Mouse (Mus musculus): ENCODE measurements around the gene Cnga1. TPM values are rescaled to one million over a fixed set of nuclear protein-coding genes. Genes with fewer than 3 reads are reported as not detected.

Cnga1 gene
- polyA plus RNA-seq, 1 experiment = 1.6 TPM

DNA sequence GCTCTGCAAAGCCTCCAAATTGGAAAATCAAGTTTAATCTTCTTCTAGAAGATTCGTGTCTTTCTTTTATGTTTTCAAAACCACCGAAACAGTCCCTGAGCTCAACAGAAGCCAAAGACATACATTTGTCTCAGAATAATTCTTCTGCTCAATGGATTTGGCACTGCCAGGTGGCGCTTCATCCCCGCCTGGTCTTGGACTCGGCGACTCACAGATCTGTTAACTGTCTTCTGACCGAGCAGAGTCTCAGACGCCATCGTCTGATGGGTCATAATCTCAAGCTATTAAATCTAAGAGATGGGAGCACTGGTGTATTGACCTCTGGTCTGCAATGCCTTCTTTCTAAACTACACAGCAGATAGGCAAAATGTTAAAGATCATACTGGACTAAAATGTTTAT is 24.3 kb upstream of the Cnga1 start:
- Histone ChIP-seq H3K4me3 (ENCODE audit: control insufficient read depth, insufficient read depth, low read length) (no peak overlapping the region), H3K36me3 (ENCODE audit: control insufficient read depth, insufficient read depth, low read length) (0 out of 2 replicates have a peak, but pooled peaks cover 3% of the 10 kb centered on the region), H3K27ac (ENCODE audit: control insufficient read depth, insufficient read depth, low read length) (no peak overlapping the region), H3K4me1 (replicated peaks; ENCODE audit: control insufficient read depth, insufficient read depth, low read length) (no peaks in the 10 kb centered on the region), H3K27me3 (ENCODE audit: control insufficient read depth, insufficient read depth, low read length) (no peaks in the 10 kb centered on the region)
- no peak for DNase-seq
- WGBS = 94% methylated on average over 9 of the region's 9 CpGs
- TF ChIP-seq POLR2A (IDR thresholded peaks at IDR 0.05; ENCODE audit: control insufficient read depth, extremely low read depth, insufficient read depth, low read length, poor library complexity) = no peak
- TF ChIP-seq CTCF (IDR thresholded peaks at IDR 0.05; ENCODE audit: borderline replicate concordance, control insufficient read depth, extremely low read depth, insufficient read depth, low read length, poor library complexity) = no peak

DNA sequence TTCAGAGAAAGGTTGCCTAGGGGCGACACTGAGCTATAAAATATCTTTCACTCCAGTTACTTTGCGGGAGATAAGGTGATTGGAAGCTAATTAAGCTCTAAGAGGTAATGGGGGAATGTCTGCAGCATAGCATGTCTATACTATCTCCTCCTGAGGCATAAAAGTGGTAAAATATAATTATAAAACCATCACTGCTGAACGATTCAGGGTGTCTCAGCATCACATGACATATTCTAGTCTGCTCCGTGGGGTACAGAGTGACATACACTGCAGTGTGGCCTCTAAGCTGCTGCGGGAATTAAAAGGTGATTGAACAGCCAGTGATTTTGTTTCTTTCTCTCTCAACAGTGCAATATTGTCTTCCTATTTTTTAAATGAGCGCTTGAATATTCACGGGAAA is 22.4 kb upstream of the Cnga1 start:
- TF ChIP-seq CTCF (IDR thresholded peaks at IDR 0.05; ENCODE audit: borderline replicate concordance, control insufficient read depth, extremely low read depth, insufficient read depth, low read length, poor library complexity) (no peak), POLR2A (IDR thresholded peaks at IDR 0.05; ENCODE audit: control insufficient read depth, extremely low read depth, insufficient read depth, low read length, poor library complexity) (no peak)
- H3K27ac ChIP-seq (ENCODE audit: control insufficient read depth, insufficient read depth, low read length) = no peak overlapping the region
- WGBS = 91% methylated on average over 7 of the region's 7 CpGs

DNA sequence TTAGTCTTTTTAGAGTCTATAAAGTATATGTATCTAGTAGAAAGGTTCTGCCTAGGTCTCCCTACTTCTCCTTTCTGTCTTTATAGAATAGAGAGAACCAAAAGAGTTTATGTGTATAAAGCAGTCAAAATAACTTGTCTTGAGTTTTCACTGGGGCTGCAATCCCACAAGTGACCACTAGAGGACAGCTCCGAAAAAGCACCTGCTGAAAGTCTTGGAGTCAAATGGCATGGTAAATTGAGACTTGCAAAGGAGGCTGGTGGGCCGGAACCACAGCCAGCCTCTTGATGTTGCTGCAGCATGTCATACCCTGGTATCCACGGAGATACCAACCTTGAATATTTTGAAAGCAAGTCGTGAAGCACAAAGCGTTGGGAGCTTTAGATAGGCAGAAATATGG is 21.2 kb upstream of the Cnga1 start:
- H3K27ac ChIP-seq (ENCODE audit: control insufficient read depth, insufficient read depth, low read length) = no peak overlapping the region
- H3K27me3 ChIP-seq (ENCODE audit: control insufficient read depth, insufficient read depth, low read length) = no peaks in the 10 kb centered on the region
- H3K36me3 ChIP-seq (ENCODE audit: control insufficient read depth, insufficient read depth, low read length) = 0 out of 2 replicates have a peak, but pooled peaks cover 3% of the 10 kb centered on the region
- 38% methylated on average over 5 of the region's 5 CpGs for WGBS
- peak; percentile 73 for DNase-seq
- TF ChIP-seq CTCF (IDR thresholded peaks at IDR 0.05; ENCODE audit: borderline replicate concordance, control insufficient read depth, extremely low read depth, insufficient read depth, low read length, poor library complexity) (peak; percentile 53; the same call in 1 of the 2 replicates), POLR2A (IDR thresholded peaks at IDR 0.05; ENCODE audit: control insufficient read depth, extremely low read depth, insufficient read depth, low read length, poor library complexity) (no peak)
- no peak overlapping the region for H3K4me3 ChIP-seq (ENCODE audit: control insufficient read depth, insufficient read depth, low read length)
- no peaks in the 10 kb centered on the region for H3K4me1 ChIP-seq (replicated peaks; ENCODE audit: control insufficient read depth, insufficient read depth, low read length)

More for the DNA sequence above, 22.4 kb upstream of the Cnga1 start:
- Histone ChIP-seq H3K4me1 (replicated peaks; ENCODE audit: control insufficient read depth, insufficient read depth, low read length) (no peaks in the 10 kb centered on the region), H3K36me3 (ENCODE audit: control insufficient read depth, insufficient read depth, low read length) (0 out of 2 replicates have a peak, but pooled peaks cover 3% of the 10 kb centered on the region), H3K27me3 (ENCODE audit: control insufficient read depth, insufficient read depth, low read length) (no peaks in the 10 kb centered on the region), H3K4me3 (ENCODE audit: control insufficient read depth, insufficient read depth, low read length) (no peak overlapping the region)
- no peak for DNase-seq

DNA sequence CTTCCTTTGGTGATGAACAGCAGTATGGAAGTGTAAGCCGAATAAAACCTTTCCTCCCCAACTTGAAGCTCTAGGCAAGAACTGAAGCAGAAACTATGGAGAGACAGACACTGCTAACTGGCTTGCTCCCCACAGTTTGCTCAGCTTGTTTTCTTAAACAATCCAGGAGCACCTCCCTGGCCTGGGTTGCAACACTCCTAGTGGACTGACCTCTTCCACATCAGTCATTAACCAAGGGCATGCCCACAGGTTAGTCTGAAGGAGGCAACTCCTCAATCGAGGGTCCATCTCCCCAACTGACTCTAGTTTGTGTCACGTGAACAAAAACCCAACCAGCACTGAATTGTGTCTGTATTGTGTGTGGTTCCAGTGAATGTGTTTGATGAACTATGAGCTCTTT is 20.8 kb upstream of the Cnga1 start:
- no peak overlapping the region for H3K27ac ChIP-seq (ENCODE audit: control insufficient read depth, insufficient read depth, low read length)
- 72% methylated on average over 3 of the region's 3 CpGs for WGBS
- no peak for TF ChIP-seq POLR2A (IDR thresholded peaks at IDR 0.05; ENCODE audit: control insufficient read depth, extremely low read depth, insufficient read depth, low read length, poor library complexity)
- no peak overlapping the region for H3K4me3 ChIP-seq (ENCODE audit: control insufficient read depth, insufficient read depth, low read length)
- no peaks in the 10 kb centered on the region for H3K27me3 ChIP-seq (ENCODE audit: control insufficient read depth, insufficient read depth, low read length)
- no peaks in the 10 kb centered on the region for H3K4me1 ChIP-seq (replicated peaks; ENCODE audit: control insufficient read depth, insufficient read depth, low read length)
- H3K36me3 ChIP-seq (ENCODE audit: control insufficient read depth, insufficient read depth, low read length) = 0 out of 2 replicates have a peak, but pooled peaks cover 3% of the 10 kb centered on the region
- no peak for DNase-seq

DNA sequence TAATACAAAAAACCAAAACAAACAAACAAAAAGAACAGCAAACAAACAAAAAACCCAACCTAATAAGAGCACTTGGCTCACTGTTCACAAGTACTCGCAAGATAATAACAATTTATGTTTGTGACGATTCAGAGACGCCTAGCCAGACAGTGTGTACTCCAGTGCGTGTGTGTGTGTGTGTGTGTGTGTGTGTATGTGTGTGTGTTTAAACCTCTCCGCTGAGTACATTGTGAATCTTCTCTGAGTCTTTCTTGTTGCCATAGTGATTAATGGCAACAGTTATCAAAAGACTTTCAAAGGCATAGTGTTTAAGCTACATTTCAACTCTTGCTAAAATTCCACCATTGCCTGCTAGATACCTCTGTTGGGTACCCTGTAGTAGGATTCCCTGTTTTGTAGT is 20.1 kb upstream of the Cnga1 start:
- TF ChIP-seq CTCF (IDR thresholded peaks at IDR 0.05; ENCODE audit: borderline replicate concordance, control insufficient read depth, extremely low read depth, insufficient read depth, low read length, poor library complexity) = no peak
- H3K36me3 ChIP-seq (ENCODE audit: control insufficient read depth, insufficient read depth, low read length) = 0 out of 2 replicates have a peak, but pooled peaks cover 3% of the 10 kb centered on the region
- DNase-seq = no peak
- WGBS = 96% methylated on average over 5 of the region's 5 CpGs
- no peaks in the 10 kb centered on the region for H3K4me1 ChIP-seq (replicated peaks; ENCODE audit: control insufficient read depth, insufficient read depth, low read length)
- no peak overlapping the region for H3K27ac ChIP-seq (ENCODE audit: control insufficient read depth, insufficient read depth, low read length)
- no peaks in the 10 kb centered on the region for H3K27me3 ChIP-seq (ENCODE audit: control insufficient read depth, insufficient read depth, low read length)
- no peak overlapping the region for H3K4me3 ChIP-seq (ENCODE audit: control insufficient read depth, insufficient read depth, low read length)

DNA sequence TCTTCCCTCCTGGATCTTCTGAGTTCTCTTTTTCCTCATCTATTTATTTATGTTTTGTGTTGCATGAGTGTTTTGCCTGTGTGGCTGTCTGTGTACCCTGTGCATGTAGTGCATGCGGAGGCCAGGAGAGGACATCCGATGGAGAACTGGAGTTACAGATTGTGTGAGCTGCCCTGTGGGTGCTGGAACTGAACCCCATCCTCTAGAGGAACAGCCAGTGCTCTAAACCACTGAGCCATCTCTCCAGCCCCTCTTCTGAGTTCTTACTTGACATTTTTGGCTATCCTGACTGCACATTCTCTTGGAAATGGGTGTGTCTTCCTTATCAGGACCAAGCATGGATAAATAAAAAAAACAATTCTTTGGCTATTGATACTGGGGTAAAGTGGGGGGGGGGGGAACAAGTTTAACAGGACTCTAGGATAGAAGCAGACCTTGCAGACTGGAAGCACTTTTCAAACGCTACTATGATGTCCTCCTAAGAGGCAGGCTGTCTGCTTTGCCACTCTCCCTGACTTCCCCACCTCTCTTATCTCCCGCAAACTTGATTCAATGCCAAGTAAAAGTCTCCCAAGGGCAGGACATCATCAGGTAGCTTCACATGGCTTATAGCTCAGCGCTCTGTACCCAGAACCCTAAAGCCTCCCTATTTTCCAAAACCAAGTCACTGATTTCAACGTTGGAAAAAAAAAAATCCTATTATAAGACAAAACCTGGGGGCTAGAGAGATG is 17.1 kb upstream of the Cnga1 start:
- Histone ChIP-seq H3K36me3 (ENCODE audit: control insufficient read depth, insufficient read depth, low read length) (no peaks in the 10 kb centered on the region), H3K27ac (ENCODE audit: control insufficient read depth, insufficient read depth, low read length) (no peak overlapping the region), H3K27me3 (ENCODE audit: control insufficient read depth, insufficient read depth, low read length) (no peaks in the 10 kb centered on the region), H3K4me3 (ENCODE audit: control insufficient read depth, insufficient read depth, low read length) (no peak overlapping the region), H3K4me1 (replicated peaks; ENCODE audit: control insufficient read depth, insufficient read depth, low read length) (peaks cover 10% of the 10 kb centered on the region)
- TF ChIP-seq CTCF (IDR thresholded peaks at IDR 0.05; ENCODE audit: borderline replicate concordance, control insufficient read depth, extremely low read depth, insufficient read depth, low read length, poor library complexity) (no peak), POLR2A (IDR thresholded peaks at IDR 0.05; ENCODE audit: control insufficient read depth, extremely low read depth, insufficient read depth, low read length, poor library complexity) (no peak)
- WGBS = 92% methylated on average over 6 of the region's 6 CpGs
- DNase-seq = no peak

DNA sequence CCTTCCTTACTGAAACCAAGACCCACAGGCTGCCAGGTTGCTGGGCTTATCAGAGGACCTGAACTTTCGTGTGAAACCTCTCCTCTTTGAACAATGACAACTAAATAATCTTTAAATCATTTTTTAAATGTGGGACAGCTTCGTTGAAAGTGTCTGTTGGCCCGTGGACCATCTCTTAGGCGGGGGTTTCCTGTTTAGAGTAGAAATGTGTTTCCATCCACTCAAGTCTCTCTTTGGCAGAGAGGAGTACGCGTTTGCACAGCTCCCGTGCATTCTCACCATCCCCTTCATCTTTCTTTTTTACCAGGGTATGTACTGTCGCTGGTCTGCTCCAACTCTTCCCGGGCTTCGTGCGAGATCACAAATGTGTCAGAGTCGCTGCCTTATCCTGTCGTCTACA is 14.3 kb upstream of the Cnga1 start:
- no peak for DNase-seq
- no peaks in the 10 kb centered on the region for H3K36me3 ChIP-seq (ENCODE audit: control insufficient read depth, insufficient read depth, low read length)
- WGBS = 71% methylated on average over 13 of the region's 13 CpGs
- no peaks in the 10 kb centered on the region for H3K27me3 ChIP-seq (ENCODE audit: control insufficient read depth, insufficient read depth, low read length)
- H3K4me3 ChIP-seq (ENCODE audit: control insufficient read depth, insufficient read depth, low read length) = no peak overlapping the region
- no peak overlapping the region for H3K27ac ChIP-seq (ENCODE audit: control insufficient read depth, insufficient read depth, low read length)
- H3K4me1 ChIP-seq (replicated peaks; ENCODE audit: control insufficient read depth, insufficient read depth, low read length) = peaks cover 10% of the 10 kb centered on the region
- no peak for TF ChIP-seq POLR2A (IDR thresholded peaks at IDR 0.05; ENCODE audit: control insufficient read depth, extremely low read depth, insufficient read depth, low read length, poor library complexity)
- no peak for TF ChIP-seq CTCF (IDR thresholded peaks at IDR 0.05; ENCODE audit: borderline replicate concordance, control insufficient read depth, extremely low read depth, insufficient read depth, low read length, poor library complexity)
